Mouse (Mus musculus) limb, embryonic 15.5 days (tissue): ENCODE data around the gene Tspan2. TPM values are rescaled to one million over a fixed set of nuclear protein-coding genes. Genes with fewer than 3 reads are reported as not detected.

Source experiments
- ATAC-seq: fragments of 200-750 bp; cut with Nextera tagmentation; 2 replicates; pipeline ENCODE4 v1.8.0; 2017; ENCODE audit warnings: low read depth, moderate TSS enrichment; ENCODE audit not compliant: insufficient number of reproducible peaks, low FRiP score, low TSS enrichment
- H3K27ac ChIP-seq: fragments of 300-500 bp; sonication (generic); 2 replicates; pipeline ENCODE4 v1.5.1; 2015; ENCODE audit warnings: moderate library complexity, mild to moderate bottlenecking, inconsistent platforms
- H3K27me3 ChIP-seq: fragments of 300-500 bp; sonication (generic); 2 replicates; pipeline ENCODE4 v1.6.1; 2015; ENCODE audit warnings: inconsistent platforms
- H3K36me3 ChIP-seq: fragments of 300-500 bp; sonication (generic); 2 replicates; pipeline ENCODE4 v1.6.1; 2015; ENCODE audit warnings: inconsistent platforms
- H3K4me1 ChIP-seq: fragments of 300-500 bp; sonication (generic); 2 replicates; pipeline ENCODE4 v1.6.1; 2015; ENCODE audit warnings: inconsistent platforms
- H3K4me2 ChIP-seq: fragments of 300-500 bp; sonication (generic); 2 replicates; pipeline ENCODE4 v1.6.1; 2015; ENCODE audit warnings: mild to moderate bottlenecking, inconsistent platforms
- H3K4me3 ChIP-seq: fragments of 300-500 bp; sonication (generic); 2 replicates; pipeline ENCODE4 v1.5.1; 2015; ENCODE audit warnings: mild to moderate bottlenecking, inconsistent platforms
- H3K9ac ChIP-seq: fragments of 300-500 bp; sonication (generic); 2 replicates; pipeline ENCODE4 v1.6.1; 2015; ENCODE audit warnings: inconsistent platforms
- H3K9me3 ChIP-seq: fragments of 300-500 bp; sonication (generic); 2 replicates; pipeline ENCODE4 v1.6.1; 2016; ENCODE audit warnings: inconsistent platforms
- WGBS: fragments of 180-500 bp; shearing (Covaris S2); methylation state at CpG from one replicate; pipeline ENCODE4 v1.1.7; 2015; 5-methylcytosine and 5-hydroxymethylcytosine counted together
- polyA plus RNA-seq: library from polyadenylated mRNA; unstranded; fragments of >200 nt; fragmentation: Nextera tagmentation; extraction: Ambion mirVana; gene quantifications from 2 replicates; pipeline ENCODE4 v1.2.1, GENCODE M21; 2015

Gene Tspan2
- polyA plus RNA-seq, 1 experiment from 2014 or later, result 7.2 TPM

DNA sequence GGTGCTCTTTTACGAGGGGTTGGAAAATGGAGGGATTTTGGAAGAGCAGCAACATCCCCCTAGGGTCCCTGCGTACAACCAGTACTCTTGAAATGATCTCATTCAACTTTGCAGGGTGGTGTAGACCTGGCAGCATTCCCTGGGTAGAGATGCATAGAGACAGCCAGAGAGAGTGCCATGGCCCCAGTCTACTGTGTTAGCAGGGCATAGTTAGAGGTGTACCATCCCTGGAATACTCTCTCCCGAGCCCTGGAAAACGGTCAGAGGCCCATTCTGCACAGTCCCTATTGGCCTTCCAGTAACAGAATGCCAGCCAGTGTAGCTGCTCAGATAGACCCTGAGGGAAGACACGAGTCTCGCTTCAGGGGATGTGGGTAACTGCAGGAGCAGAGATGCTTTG lies 1.3 kb downstream of the Tspan2 start:
- no peak for ATAC-seq
- H3K4me2 ChIP-seq, result peak overlapping the region; percentile 91
- H3K9ac ChIP-seq, result no peak overlapping the region
- peaks cover 31% of the 10 kb centered on the region for H3K4me1 ChIP-seq
- 0 out of 2 replicates have a peak, but pooled peaks cover 3% of the 10 kb centered on the region for H3K27me3 ChIP-seq
- H3K36me3 ChIP-seq, result no peaks in the 10 kb centered on the region
- H3K27ac ChIP-seq, result no peak overlapping the region
- H3K9me3 ChIP-seq, result no peaks in the 10 kb centered on the region
- H3K4me3 ChIP-seq, result peak overlapping the region; percentile 67
- WGBS, result 62% methylated on average over 6 of the region's 6 CpGs

DNA sequence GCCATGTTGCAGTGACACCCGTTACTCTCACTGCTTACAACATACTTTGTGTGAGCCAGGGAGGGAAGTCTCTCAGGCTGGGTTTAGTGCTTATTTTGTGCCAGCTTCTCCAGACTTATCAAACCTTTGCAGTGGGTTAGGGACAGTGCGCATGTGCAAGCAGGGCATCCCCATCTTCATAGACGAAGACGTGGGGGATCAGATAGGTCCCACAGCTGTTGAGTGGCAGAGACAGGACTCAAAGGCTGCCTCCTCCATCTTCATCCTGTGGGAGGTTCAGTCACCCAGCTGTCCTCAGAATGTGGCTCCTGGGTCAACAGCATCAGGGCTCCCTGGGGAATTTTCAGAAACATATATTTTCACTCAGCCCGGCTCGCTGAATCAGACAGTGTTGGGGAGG lies 2.1 kb downstream of the Tspan2 start:
- H3K27ac ChIP-seq, result no peak overlapping the region
- H3K4me1 ChIP-seq, result peaks cover 31% of the 10 kb centered on the region
- H3K9me3 ChIP-seq, result no peaks in the 10 kb centered on the region
- 71% methylated on average over 6 of the region's 6 CpGs for WGBS
- H3K9ac ChIP-seq, result no peak overlapping the region
- H3K4me3 ChIP-seq, result no peak overlapping the region
- H3K4me2 ChIP-seq, result no peak overlapping the region
- ATAC-seq, result no peak
- 0 out of 2 replicates have a peak, but pooled peaks cover 3% of the 10 kb centered on the region for H3K27me3 ChIP-seq
- H3K36me3 ChIP-seq, result no peaks in the 10 kb centered on the region

DNA sequence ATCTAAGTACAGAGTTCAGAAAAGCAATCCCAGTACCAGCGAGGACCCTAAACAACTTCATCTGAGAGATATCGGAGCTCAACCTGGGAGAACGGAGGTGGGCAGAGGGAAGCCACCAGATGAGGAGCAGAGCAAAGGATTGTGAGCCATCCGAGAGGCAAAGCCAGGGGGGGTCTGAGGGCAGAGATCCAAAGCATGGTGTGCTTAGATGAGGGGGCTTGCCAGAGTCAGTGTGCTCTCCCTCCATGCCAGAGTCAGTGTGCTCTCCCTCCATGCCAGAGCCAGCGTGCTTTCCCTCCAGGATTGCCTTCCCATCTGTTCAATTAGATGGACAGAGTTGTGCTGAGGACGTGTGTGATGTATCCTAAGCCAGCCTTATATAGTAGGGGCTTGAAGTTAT lies 2.8 kb downstream of the Tspan2 start:
- Histone ChIP-seq H3K36me3 (no peaks in the 10 kb centered on the region), H3K4me2 (no peak overlapping the region), H3K4me3 (no peak overlapping the region), H3K27me3 (0 out of 2 replicates have a peak, but pooled peaks cover 3% of the 10 kb centered on the region), H3K9ac (no peak overlapping the region), H3K4me1 (peaks cover 31% of the 10 kb centered on the region), H3K9me3 (no peaks in the 10 kb centered on the region), H3K27ac (no peak overlapping the region)
- 77% methylated on average over 6 of the region's 6 CpGs for WGBS
- ATAC-seq, result no peak

DNA sequence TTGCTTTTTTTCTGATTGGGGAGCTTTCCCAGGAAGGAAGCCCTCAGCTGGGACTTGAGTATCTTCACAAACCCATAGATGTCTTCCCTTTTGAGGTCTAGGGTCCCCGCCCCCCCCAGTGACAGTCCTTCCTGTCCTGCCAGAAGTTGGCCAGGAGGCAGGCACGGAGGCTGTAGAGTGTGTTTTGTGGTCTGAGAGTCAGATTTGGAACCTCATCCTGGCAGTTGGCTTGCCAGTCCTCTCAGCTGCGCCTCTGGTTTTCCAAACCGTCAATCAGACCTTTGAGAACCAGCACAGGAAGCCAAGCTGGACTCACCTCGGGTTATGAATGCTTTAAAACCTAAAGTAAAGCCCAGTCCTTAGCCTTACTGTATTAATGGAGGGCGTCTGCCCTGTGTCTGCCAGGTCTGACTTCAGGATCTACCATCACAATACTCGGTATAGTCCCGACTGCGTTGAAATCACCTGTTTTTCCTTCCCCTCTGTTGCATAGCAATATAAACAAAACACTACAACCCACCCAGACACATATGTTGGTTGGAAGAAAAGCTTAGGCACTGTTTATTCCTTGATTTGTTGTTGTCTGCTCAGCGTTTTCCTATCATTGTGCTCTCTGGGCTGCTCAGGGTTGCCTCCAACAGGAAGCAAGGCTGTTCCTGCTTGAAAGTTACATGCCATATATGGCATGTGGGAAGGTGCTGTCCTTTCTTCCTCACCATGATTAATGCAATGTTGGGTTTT lies 4.0 kb downstream of the Tspan2 start:
- no peaks in the 10 kb centered on the region for H3K36me3 ChIP-seq
- H3K27me3 ChIP-seq, result 0 out of 2 replicates have a peak, but pooled peaks cover 3% of the 10 kb centered on the region
- no peak for ATAC-seq
- H3K4me1 ChIP-seq, result peaks cover 31% of the 10 kb centered on the region
- no peaks in the 10 kb centered on the region for H3K9me3 ChIP-seq
- no peak overlapping the region for H3K4me3 ChIP-seq
- H3K9ac ChIP-seq, result no peak overlapping the region
- H3K4me2 ChIP-seq, result no peak overlapping the region
- peak overlapping the region; percentile 38 for H3K27ac ChIP-seq
- 64% methylated on average over 10 of the region's 10 CpGs for WGBS

DNA sequence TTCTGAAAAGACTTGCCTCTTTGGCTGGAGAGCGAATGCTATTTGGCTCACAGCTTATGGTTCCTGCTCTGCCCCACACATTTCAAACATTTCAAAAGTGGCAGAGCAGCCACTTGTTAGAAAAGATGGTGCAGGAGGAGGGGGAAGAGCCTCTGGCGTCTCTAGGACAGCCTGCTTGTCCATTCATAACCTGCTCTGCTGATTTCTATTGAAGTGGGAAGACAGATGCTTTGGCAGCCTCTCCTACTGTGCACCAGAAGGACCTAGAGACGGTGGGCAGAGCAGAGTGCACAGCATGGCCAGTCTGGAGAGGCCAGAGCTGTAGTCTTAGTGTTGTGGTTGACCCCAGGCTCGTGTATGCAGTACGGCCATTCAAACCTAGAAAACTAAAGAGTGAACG lies 4.6 kb downstream of the Tspan2 start:
- Histone ChIP-seq H3K4me2 (no peak overlapping the region), H3K27me3 (0 out of 2 replicates have a peak, but pooled peaks cover 3% of the 10 kb centered on the region), H3K9me3 (no peaks in the 10 kb centered on the region), H3K9ac (no peak overlapping the region), H3K36me3 (no peaks in the 10 kb centered on the region), H3K27ac (no peak overlapping the region), H3K4me3 (no peak overlapping the region), H3K4me1 (peaks cover 31% of the 10 kb centered on the region)
- ATAC-seq, result no peak
- WGBS, result 84% methylated on average over 6 of the region's 6 CpGs

DNA sequence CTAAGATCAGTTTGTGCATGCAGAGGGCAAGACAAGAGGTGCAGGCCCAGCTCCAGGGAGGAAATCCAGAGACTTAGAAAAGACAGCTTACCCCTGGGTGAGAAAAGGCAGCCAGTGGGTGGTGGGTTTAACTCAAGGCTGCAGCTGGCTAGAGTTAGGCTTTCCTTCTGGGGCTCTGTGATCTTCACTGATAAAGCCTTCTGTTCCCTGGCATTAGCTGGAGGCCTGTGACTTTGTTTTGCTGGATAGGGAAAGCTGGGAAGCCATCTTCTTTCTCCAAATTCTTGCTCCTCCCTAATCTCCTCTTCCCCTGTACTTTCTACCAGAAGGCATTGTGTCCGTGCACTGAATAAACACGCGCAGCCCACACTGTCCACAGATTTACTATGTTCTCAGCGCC lies 8.4 kb downstream of the Tspan2 start:
- Histone ChIP-seq H3K9me3 (no peaks in the 10 kb centered on the region), H3K4me2 (no peak overlapping the region), H3K4me1 (peaks cover 21% of the 10 kb centered on the region), H3K27ac (no peak overlapping the region), H3K27me3 (no peaks in the 10 kb centered on the region), H3K4me3 (no peak overlapping the region), H3K9ac (no peak overlapping the region), H3K36me3 (no peaks in the 10 kb centered on the region)
- WGBS, result 65% methylated on average over 4 of the region's 4 CpGs
- ATAC-seq, result no peak

DNA sequence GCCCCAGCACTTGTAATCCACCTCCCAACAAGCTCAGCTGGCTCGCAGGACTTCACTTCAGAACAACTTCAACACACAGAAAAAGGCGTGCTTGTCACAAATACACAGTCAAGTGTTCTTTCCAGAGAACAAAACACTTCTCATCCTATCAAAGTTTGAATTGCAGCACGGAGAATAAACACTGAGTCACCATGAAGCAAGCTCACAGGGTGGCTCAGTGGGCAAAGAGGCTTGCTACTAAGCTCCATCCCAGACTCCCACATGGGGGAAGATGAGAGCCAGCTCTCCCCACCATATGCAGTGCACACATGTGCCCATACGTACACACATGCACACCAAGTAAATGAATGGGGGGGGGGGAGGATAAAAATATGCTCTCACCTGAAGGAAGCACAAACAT lies 8.9 kb downstream of the Tspan2 start:
- H3K36me3 ChIP-seq, result no peaks in the 10 kb centered on the region
- H3K4me3 ChIP-seq, result no peak overlapping the region
- ATAC-seq, result no peak
- WGBS, result 65% methylated on average over 4 of the region's 4 CpGs
- H3K9me3 ChIP-seq, result no peaks in the 10 kb centered on the region
- no peak overlapping the region for H3K9ac ChIP-seq
- H3K4me2 ChIP-seq, result no peak overlapping the region
- H3K27me3 ChIP-seq, result no peaks in the 10 kb centered on the region
- H3K27ac ChIP-seq, result no peak overlapping the region
- H3K4me1 ChIP-seq, result peaks cover 17% of the 10 kb centered on the region

DNA sequence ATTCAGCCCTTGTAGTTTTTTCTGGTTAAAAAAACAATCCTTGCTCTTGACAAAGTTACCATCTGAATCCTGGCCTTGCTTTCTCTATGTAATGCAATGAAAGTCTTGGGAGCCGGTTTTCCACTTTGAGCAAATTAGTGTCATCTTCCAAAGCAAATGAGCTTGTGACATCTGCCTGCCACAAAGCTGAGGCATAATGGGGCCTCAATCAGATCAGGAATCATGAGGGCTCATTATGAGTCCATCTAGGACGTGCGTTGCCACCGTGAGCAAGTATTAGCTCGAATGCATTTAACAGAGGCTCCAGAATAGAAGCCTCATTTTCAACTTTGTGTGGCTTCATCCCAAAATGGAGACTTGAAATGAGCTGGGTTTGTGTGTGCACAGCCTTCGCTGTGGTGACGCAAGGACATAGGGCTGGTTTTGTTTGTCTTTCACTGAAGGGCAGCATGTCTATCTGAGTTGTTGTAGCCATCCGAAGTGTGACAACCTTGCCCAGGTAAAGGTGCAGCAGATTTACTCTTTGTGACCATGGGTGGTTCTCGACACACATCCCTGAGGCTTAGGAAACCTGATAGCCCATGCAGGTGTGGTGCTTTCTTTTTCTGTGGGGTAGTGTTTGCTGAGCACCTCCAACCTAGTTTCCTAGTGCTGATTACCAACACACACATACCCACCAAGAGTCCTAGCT lies 9.6 kb downstream of the Tspan2 start:
- Histone ChIP-seq H3K4me2 (no peak overlapping the region), H3K4me3 (no peak overlapping the region), H3K36me3 (no peaks in the 10 kb centered on the region), H3K4me1 (peaks cover 12% of the 10 kb centered on the region), H3K27ac (no peak overlapping the region), H3K27me3 (no peaks in the 10 kb centered on the region), H3K9ac (no peak overlapping the region), H3K9me3 (no peaks in the 10 kb centered on the region)
- ATAC-seq, result no peak
- WGBS, result 84% methylated on average over 9 of the region's 9 CpGs

DNA sequence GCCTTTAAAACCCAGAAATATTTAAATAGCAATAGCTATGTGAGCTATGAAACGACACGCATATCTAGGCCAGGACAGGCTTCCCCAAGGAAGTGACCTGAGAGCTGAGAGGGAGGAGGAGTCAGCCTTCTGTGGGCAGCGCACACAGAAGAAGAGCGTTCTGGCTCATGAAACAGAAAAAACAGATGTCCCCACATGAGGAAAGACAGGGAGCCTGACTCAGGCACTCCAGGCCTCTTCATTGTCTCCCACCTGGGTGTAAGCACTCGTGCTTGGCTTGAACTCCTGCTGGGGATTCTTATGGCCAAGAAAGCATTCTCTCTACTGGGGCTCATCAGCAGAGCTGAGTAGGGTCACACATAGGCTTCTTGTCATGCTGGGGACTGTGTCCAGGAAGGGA lies 10.3 kb downstream of the Tspan2 start:
- H3K4me1 ChIP-seq, result peaks cover 12% of the 10 kb centered on the region
- H3K4me3 ChIP-seq, result no peak overlapping the region
- no peak overlapping the region for H3K9ac ChIP-seq
- no peak overlapping the region for H3K4me2 ChIP-seq
- H3K9me3 ChIP-seq, result no peaks in the 10 kb centered on the region
- ATAC-seq, result no peak
- 0 out of 2 replicates have a peak overlapping the region, but pooled peaks have one; percentile 13 for H3K27ac ChIP-seq
- H3K36me3 ChIP-seq, result no peaks in the 10 kb centered on the region
- H3K27me3 ChIP-seq, result no peaks in the 10 kb centered on the region
- WGBS, result 25% methylated on average over 5 of the region's 5 CpGs

DNA sequence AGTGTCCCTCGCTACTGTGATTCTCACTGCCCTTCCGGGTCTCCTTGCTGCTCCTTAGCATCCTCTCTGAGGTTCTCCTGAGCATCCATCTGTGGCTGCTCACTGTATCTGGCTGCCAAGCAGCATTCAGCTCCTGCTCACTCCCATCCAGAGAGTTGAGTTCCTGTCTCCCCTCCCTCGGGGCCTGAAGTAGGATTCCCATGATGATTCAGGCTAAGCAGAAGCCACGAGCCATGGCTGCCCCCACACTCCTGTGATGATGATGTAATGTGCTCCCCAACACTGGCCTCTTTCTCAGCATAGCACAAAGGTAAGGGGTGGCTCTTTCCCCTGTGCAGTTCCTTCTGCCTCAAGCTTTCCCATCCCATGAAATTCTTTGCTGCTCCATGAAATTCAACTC lies 11.8 kb downstream of the Tspan2 start:
- 75% methylated on average over 4 of the region's 4 CpGs for WGBS
- Histone ChIP-seq H3K27me3 (no peaks in the 10 kb centered on the region), H3K27ac (no peak overlapping the region), H3K9ac (no peak overlapping the region), H3K36me3 (0 out of 2 replicates have a peak, but pooled peaks cover 4% of the 10 kb centered on the region), H3K4me2 (no peak overlapping the region), H3K9me3 (no peaks in the 10 kb centered on the region), H3K4me3 (no peak overlapping the region), H3K4me1 (peaks cover 12% of the 10 kb centered on the region)
- ATAC-seq, result no peak

DNA sequence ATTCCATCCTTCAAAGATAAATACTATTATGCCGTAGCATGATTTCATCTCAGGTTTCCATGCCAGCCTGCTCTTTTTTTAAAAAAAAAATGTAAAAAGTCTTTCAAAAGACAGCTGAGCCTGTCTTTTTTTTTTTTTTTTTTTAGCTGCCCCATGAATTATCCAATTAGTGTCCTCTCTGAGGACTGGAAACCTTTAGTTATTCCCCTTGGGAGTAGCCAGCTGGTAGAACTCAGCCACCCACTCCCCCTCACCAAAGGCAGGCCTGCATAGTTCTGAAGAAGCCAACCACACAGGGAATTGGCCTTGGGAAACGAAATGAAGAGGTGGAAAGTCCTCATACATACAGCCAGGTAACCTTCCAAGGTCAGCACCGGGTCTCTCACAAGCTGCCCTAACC lies 13.7 kb downstream of the Tspan2 start:
- no peak overlapping the region for H3K4me3 ChIP-seq
- no peaks in the 10 kb centered on the region for H3K27me3 ChIP-seq
- H3K4me1 ChIP-seq, result peaks cover 18% of the 10 kb centered on the region
- 0 out of 2 replicates have a peak, but pooled peaks cover 4% of the 10 kb centered on the region for H3K36me3 ChIP-seq
- H3K9me3 ChIP-seq, result no peaks in the 10 kb centered on the region
- WGBS, result 69% methylated on average over 3 of the region's 3 CpGs
- no peak overlapping the region for H3K27ac ChIP-seq
- no peak for ATAC-seq
- H3K4me2 ChIP-seq, result no peak overlapping the region
- H3K9ac ChIP-seq, result no peak overlapping the region

DNA sequence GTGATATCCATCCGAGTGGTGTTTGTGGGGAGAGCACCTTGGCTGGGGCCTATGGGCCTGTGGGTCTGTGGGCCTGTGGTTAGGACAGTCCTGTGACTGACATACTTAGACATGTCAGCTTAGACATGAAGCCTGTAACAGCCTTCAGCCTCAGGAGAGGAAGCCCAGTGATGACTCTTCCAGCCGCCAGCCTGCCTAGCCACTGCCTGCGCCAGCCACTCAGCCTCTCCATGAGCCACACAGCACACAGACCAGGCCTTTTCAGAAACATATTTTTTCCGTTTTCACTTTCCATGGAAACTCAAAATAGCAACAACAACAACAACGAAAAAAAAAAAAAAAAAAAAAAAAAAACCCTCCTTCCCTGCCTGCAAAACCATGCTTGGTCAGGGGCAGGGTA lies 14.4 kb downstream of the Tspan2 start:
- H3K36me3 ChIP-seq, result 0 out of 2 replicates have a peak, but pooled peaks cover 4% of the 10 kb centered on the region
- H3K9me3 ChIP-seq, result no peaks in the 10 kb centered on the region
- H3K4me3 ChIP-seq, result no peak overlapping the region
- H3K4me2 ChIP-seq, result no peak overlapping the region
- no peak overlapping the region for H3K27ac ChIP-seq
- no peak for ATAC-seq
- WGBS, result 70% methylated on average over 5 of the region's 5 CpGs
- peaks cover 18% of the 10 kb centered on the region for H3K4me1 ChIP-seq
- H3K9ac ChIP-seq, result no peak overlapping the region
- no peaks in the 10 kb centered on the region for H3K27me3 ChIP-seq
